Mouse (Mus musculus) gastrocnemius, adult 18-20 months (tissue): ENCODE results near the gene Ascl4. TPM values are rescaled to one million over a fixed set of nuclear protein-coding genes. Genes with fewer than 3 reads are reported as not detected.

ENCODE experiments used
- DNase-seq: peaks from one replicate; pipeline ENCODE4 v3.0.0; 2021; ENCODE audit warnings: low spot score
- long read RNA-seq, 2 experiments: library from polyadenylated mRNA; stranded (forward); transcript quantifications; one replicate each; pipeline ENCODE4 v2.0.0; 2021
- total RNA-seq, 2 experiments: library from RNA; stranded (reverse); gene quantifications; 2 replicates each; pipeline ENCODE4 v1.2.3; 2021

The Ascl4 gene
- total RNA-seq: not detected
- long read RNA-seq, experiment 1: 0 reads
- long read RNA-seq, experiment 2: 0 reads

GRCm38 (mm10) chr10:85927676-85928445 lies at the start of gene Ascl4:
Gene Ascl4, plus strand, starts transcription at chr10:85927681.
- no peak for DNase-seq

DNA sequence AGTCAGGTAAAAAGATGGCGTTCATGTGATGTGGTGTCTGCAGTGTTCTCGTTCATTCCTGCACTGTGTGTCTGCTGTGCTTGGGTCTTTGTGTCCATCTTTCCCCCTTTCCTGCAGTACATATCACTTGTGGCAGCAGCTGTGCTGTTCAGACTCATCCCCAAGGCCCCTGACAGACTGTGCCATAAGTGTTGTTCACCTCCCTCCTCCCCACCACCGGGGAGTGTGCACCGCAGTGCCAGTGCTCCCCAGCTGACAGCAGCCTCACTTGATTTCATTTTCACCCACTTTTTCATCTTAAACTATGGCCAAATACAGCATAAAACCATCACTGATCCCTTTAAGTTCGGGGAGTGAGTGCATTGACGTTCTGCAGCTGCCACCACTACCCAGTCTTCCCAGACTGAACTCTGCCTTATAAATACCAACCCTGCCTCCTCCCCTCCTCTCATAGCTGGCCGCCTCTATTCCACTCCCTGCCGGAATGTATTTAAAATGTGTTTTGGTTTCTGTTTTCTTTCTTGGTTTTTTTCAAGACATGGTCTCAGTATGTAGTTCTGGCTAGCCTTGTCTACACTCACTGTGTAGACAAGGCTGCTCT lies 47.5 kb upstream of the Ascl4 start:
- no peak for DNase-seq

- peak; percentile 97 for DNase-seq
Measured at GRCm38 (mm10) chr10:85916498-85917309, 10.8 kb upstream of the Ascl4 start, which contains the start of gene Prdm4. Gene Prdm4, minus strand, starts transcription at chr10:85917142.

DNA sequence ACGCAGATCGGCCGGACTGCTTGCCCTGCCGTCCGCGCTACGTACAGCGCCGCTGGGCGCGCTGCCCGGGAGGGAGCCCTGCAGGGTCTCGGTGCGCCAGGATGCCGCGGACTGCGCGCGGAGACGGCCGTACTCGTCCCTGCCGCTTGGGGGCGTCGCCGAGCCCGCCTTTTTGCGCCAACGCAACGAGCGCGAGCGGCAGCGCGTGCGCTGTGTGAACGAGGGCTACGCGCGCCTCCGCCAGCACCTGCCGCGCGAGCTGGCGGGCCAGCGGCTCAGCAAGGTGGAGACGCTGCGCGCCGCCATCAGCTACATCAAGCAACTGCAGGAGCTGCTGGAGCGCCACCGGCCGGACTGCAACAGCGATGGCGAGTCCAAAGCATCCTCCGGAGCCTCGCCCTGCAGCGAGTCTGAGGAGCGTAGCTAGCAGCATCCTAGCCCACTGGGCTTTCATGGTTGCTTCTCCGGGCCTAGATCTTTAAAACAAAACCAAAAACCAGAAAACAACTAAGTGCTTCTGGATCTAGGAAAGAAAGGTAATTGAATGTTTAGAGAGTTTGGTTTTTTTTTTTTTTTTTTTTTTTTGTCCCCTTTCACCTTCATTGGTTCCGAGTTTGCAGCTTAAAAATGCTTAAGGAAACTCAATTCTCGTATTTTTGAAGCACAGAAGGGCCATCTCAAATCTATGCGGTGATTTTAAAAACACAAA lies 1.2 kb downstream of the Ascl4 start:
- peak; percentile 9 for DNase-seq

- no peak for DNase-seq
Measured at GRCm38 (mm10) chr10:85929208-85929591, 1.7 kb downstream of the Ascl4 start.

GRCm38 (mm10) chr10:85929962-85930361 lies 2.5 kb downstream of the Ascl4 start:
- no peak for DNase-seq

DNA sequence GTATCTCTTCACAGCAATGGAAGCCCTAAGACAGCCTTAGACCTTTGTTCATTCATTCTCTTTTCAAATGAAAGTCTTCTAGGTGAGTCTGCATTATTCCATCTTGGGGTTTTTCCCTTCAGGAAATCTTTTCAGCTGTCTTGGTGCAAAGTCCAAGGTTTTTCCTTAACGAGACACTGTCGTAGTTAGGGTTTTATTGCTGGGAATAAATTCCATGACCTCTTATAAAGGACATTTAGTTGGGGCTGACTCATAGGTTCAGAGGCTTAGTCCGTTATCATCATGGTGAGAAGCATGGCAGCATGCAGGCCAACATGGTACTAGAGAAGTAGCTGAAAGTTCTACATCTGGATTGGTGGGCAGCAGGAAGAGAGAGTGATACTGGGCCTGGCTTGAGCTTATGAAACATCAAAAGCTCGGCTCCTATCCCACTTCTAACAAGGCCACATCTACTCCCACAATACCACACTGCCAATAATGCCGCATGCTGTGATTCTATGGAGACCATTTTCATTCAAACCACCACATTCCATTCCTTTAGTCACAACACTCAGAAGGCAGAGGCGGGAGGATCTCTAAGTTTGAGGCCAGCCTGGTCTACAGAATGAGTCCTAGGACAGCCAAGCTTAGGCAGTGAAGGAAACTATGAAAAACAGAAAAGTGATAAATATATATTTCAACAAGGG lies 8.9 kb downstream of the Ascl4 start:
- DNase-seq: no peak

DNA sequence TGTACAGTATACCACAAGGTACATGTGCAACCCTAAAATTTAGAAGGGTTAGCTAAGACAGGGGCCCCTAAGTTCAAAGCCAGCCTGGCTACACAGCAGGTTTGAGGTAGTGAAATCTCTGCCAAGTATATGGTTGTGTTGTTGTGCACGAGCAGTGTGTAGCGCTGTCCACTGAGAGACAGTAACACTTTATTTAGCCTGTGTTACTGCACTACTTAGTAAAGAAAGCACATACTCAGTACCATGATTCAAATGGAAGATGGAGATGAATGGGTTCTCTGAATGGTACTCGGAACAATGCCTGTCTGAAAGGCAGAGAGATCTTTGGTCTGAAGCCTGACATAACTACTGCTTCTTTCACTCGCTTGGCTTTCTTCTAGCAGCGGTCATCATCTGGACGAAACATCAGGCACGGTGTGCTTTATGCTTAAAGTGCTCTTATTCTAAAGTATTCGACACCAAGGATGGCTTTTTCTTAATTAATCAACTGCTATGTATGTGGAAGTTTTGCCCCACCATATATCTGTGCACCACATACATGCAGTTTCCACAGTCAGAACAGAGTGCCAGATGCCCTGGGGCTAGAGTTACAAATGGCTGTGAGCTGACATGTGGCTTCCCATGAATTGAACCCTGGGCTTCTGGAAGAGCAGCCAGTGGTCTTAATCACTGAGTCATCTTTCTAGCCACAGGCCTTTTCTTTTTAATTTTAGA lies 21.2 kb downstream of the Ascl4 start:
- no peak for DNase-seq

GRCm38 (mm10) chr10:85951765-85952443 lies 24.4 kb downstream of the Ascl4 start:
- DNase-seq: no peak

GRCm38 (mm10) chr10:85953401-85953800 lies 25.9 kb downstream of the Ascl4 start:
- DNase-seq: no peak

DNA sequence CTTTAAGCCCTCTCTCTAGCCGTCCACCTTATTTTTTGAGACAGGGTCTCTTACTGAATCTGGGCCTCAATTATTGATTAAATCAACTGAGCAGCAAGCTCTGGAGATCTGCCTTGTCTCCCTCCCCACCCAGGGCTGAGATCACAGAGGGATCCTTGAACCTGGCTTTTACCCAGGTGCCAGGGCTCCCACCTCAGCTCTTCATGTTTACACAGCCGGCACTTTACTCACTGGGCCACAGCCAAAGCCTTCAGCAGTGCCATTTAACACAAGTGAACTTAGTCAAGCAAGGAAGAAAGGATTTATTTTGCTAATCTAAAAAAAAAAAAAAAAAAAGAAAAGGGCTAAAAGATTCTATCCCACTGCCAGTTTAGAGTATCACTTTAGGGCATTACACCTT lies 26.9 kb downstream of the Ascl4 start:
- DNase-seq: no peak

DNA sequence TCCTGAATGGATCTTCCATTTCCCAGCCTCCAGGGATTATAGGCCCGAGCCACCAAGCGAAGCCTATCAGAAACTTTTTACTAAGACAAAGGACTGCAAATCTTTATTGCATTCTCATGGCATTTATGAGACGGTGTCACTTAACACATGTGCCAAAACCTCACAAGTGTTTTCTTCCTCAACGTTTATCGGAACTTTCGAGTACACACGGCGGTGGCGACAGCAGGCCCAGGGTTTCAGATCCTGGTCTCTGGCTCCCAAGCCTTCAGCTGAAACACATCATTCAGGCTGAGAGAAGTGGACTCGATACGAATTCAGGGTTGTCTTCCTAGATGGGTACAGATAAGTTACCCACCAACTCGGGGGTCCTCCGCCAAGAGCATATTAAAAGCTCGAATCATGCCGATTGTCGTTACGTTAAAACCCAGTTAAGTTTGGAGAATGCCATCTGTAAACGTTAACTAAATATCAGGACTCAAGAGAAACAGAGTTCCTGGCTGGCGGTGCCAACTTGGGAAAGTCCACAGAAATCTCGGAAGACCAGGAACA lies 29.5 kb downstream of the Ascl4 start:
- peak; percentile 3 for DNase-seq

GRCm38 (mm10) chr10:85957464-85957950 lies 30.0 kb downstream of the Ascl4 start, which contains the start of gene Rtcb:
Gene Rtcb, minus strand, starts transcription at chr10:85957823.
- peak; percentile 98 for DNase-seq

DNA sequence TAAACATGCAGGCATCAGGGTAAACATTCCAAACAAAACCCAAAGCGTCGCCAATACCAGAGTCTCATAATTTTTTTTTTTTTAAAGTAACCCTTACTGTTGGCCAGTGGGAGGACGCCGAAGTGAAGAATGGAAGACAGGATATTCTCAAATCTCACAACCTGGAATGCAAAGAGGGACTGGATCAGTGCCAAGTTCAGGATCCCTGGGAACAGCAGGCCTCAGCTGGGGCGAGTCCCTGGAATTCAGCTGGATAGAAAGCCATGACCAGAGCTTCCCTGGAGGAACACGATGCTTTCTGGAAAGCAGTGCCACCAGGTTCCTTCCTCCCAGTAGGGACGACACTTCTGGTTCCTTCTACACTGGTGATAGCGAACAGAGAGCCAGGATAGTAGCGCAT lies 35.4 kb downstream of the Ascl4 start:
- no peak for DNase-seq

DNA sequence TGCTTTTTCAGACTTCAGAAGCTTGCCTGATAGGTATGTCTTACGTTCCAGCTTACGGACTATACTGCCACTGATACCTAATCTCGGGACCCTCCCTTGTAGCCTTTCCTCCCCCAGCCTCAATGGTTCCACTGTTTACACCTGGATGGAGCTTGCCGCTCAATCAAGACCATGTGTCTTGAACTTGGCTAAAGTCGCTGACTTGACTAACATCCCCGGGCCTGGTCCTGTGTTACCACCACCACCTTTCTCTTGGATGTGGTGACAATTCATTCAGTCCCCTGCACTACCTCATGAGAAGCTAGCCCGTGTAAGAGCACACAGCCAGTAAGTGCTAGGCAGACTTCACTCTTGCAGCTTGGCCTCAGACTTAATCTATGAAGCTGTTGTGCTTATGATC lies 36.8 kb downstream of the Ascl4 start:
- DNase-seq: no peak

- DNase-seq: no peak
Measured at GRCm38 (mm10) chr10:85966476-85966875, 39.0 kb downstream of the Ascl4 start.

GRCm38 (mm10) chr10:85967411-85968156 lies 40.1 kb downstream of the Ascl4 start:
- no peak for DNase-seq

- DNase-seq: peak; percentile 73
Measured at GRCm38 (mm10) chr10:85968157-85968634, 40.7 kb downstream of the Ascl4 start.
